8 mouse cellular contexts compared by ENCODE assay signal in the genomic region with DNA sequence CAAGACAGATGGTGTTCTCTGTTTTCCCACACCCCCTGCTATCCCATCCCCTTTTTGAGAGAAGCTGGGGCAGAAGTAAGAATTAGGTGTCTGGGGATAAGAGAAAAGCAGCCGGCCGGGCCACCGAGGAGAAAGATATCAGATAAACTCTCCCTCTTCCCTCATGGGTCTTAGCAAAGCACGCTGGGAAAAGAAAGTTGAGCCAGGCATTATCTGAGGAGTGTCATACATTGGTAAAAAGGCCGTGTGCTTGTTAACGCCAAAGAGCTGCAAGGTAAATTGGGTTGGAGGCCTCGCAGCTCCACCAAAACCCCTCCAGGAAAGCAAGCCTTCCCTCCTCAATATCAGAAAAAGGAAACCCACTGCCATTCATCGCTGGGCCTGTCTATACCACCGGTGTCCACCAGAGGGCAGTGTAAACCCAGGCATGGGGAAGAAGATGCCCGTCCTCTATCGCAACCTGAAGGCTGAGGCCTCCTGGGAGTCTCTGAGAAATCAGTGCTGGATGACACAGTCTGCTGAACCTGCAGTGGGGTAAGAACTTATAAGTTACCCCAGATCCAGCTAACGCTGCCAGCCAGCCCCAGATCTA. TPM values are rescaled to one million over a fixed set of nuclear protein-coding genes. Genes with fewer than 3 reads are reported as not detected.
DNase-seq lines count a peak whose midpoint lies in the region; ATAC-seq lines count a peak whose summit lies in the region.

No protein-coding gene starts in this region.

- no peak overlapping the region for H3K4me2 ChIP-seq in forebrain, embryonic 12.5 days
- no peak overlapping the region for H3K4me2 ChIP-seq in intestine, embryonic 14.5 days (ENCODE audit: low read length)
- no peak overlapping the region for H3K4me2 ChIP-seq in midbrain, embryonic 14.5 days (ENCODE audit: low read length)

- no peaks in the 10 kb centered on the region for H3K36me3 ChIP-seq in forebrain, embryonic 10.5 days (replicated peaks)
- H3K36me3 ChIP-seq in forebrain, embryonic 12.5 days (replicated peaks) = no peaks in the 10 kb centered on the region
- H3K36me3 ChIP-seq in intestine, embryonic 14.5 days (ENCODE audit: control insufficient read depth, insufficient read depth, low read length) = no peaks in the 10 kb centered on the region
- no peaks in the 10 kb centered on the region for H3K36me3 ChIP-seq in midbrain, embryonic 14.5 days (ENCODE audit: control insufficient read depth, insufficient read depth, low read length)

- intact Hi-C loops in left cerebral cortex, postnatal 36 days (cut with DNase I) = loop anchor here (2.0 kb wide), 1 partner anchor 74 kb away; no protein-coding TSS in a partner anchor

- 20% methylated on average over 12 of the region's 12 CpGs for WGBS in forebrain, embryonic 10.5 days
- WGBS in forebrain, embryonic 12.5 days = 24% methylated on average over 12 of the region's 12 CpGs
- WGBS in intestine, embryonic 14.5 days = 15% methylated on average over 12 of the region's 12 CpGs
- 17% methylated on average over 12 of the region's 12 CpGs for WGBS in midbrain, embryonic 14.5 days

- peaks cover 50% of the 10 kb centered on the region for H3K27me3 ChIP-seq in forebrain, embryonic 10.5 days (ENCODE audit: poor library complexity, severe bottlenecking)
- H3K27me3 ChIP-seq in forebrain, embryonic 12.5 days = peaks cover 27% of the 10 kb centered on the region
- peaks cover 26% of the 10 kb centered on the region for H3K27me3 ChIP-seq in intestine, embryonic 14.5 days (replicated peaks; ENCODE audit: control insufficient read depth, insufficient read depth, low read length)
- no peaks in the 10 kb centered on the region; the same call in 1 of the 2 replicates for H3K27me3 ChIP-seq in midbrain, embryonic 14.5 days (ENCODE audit: control insufficient read depth, insufficient read depth, low read length)

- H3K9me3 ChIP-seq in forebrain, embryonic 10.5 days = peaks cover 10% of the 10 kb centered on the region; the same call in 1 of the 2 replicates
- H3K9me3 ChIP-seq in forebrain, embryonic 12.5 days = no peaks in the 10 kb centered on the region
- no peaks in the 10 kb centered on the region for H3K9me3 ChIP-seq in intestine, embryonic 14.5 days (ENCODE audit: control insufficient read depth, low read length)
- peaks cover 8% of the 10 kb centered on the region; the same call in 1 of the 2 replicates for H3K9me3 ChIP-seq in midbrain, embryonic 14.5 days (ENCODE audit: control insufficient read depth, low read length)

- no peak overlapping the region for H3K9ac ChIP-seq in forebrain, embryonic 12.5 days
- H3K9ac ChIP-seq in intestine, embryonic 14.5 days (ENCODE audit: low read length) = no peak overlapping the region
- H3K9ac ChIP-seq in midbrain, embryonic 14.5 days (replicated peaks; ENCODE audit: low read length) = no peak overlapping the region

- no peak overlapping the region for H3K27ac ChIP-seq in forebrain, embryonic 10.5 days
- no peak overlapping the region for H3K27ac ChIP-seq in forebrain, embryonic 12.5 days
- H3K27ac ChIP-seq in intestine, embryonic 14.5 days (ENCODE audit: low read depth) = no peak overlapping the region
- H3K27ac ChIP-seq in midbrain, embryonic 14.5 days (replicated peaks; ENCODE audit: low read depth, low read length) = no peak overlapping the region

- no peak for ATAC-seq in forebrain, embryonic 12.5 days (ENCODE audit: low FRiP score)
- no peak for ATAC-seq in intestine, embryonic 14.5 days (replicated peaks; ENCODE audit: low FRiP score, low TSS enrichment, low read depth)
- 0 out of 2 replicates have a peak, but pooled peaks have one; percentile 44 for ATAC-seq in midbrain, embryonic 14.5 days (ENCODE audit: low FRiP score, low TSS enrichment)

- peak; percentile 88 for DNase-seq in forebrain, embryonic 10.5 days (ENCODE audit: extremely low spot score, low spot score)
- DNase-seq in cerebellum, adult 9-11 months = peak; percentile 83
- DNase-seq in gastrocnemius, adult 18-20 months (ENCODE audit: low spot score) = peak; percentile 73
- peak; percentile 96 for DNase-seq in intestine, embryonic 14.5 days (ENCODE audit: low spot score)
- peak; percentile 83 to 86 for DNase-seq in left cerebral cortex, postnatal 36 days (ENCODE audit: low spot score in 2 of 2)
- peak; percentile 91 for DNase-seq in midbrain, embryonic 14.5 days
- DNase-seq in spleen, postnatal 10 days (ENCODE audit: low spot score in 2 of 2) = peak; percentile 75 to 86

- peaks cover 18% of the 10 kb centered on the region for H3K4me1 ChIP-seq in forebrain, embryonic 10.5 days
- peaks cover 17% of the 10 kb centered on the region for H3K4me1 ChIP-seq in forebrain, embryonic 12.5 days
- H3K4me1 ChIP-seq in intestine, embryonic 14.5 days (replicated peaks; ENCODE audit: control insufficient read depth, insufficient read depth, low read length) = no peaks in the 10 kb centered on the region; the same call in 1 of the 2 replicates
- peaks cover 10% of the 10 kb centered on the region; the same call in 1 of the 2 replicates for H3K4me1 ChIP-seq in midbrain, embryonic 14.5 days (ENCODE audit: control insufficient read depth, insufficient read depth, low read length)

- H3K4me3 ChIP-seq in forebrain, embryonic 10.5 days = no peak overlapping the region
- H3K4me3 ChIP-seq in forebrain, embryonic 12.5 days (replicated peaks) = no peak overlapping the region
- no peak overlapping the region for H3K4me3 ChIP-seq in intestine, embryonic 14.5 days (ENCODE audit: low read depth, low read length)
- H3K4me3 ChIP-seq in midbrain, embryonic 14.5 days (replicated peaks; ENCODE audit: low read depth, low read length) = no peak overlapping the region

RNA-seq across cellular contexts. Expression of a gene that starts 3.1 kb away (rescaled TPM):
- 0.48 and 0.50 TPM in 2 replicates for polyA plus RNA-seq in forebrain, embryonic 10.5 days (2016; fragmentation: Nextera tagmentation; extraction: Ambion mirVana)
- 1.1 and 1.8 TPM in 2 replicates for polyA plus RNA-seq in forebrain, embryonic 12.5 days (2016; fragmentation: Nextera tagmentation; extraction: Ambion mirVana)
- total RNA-seq in gastrocnemius, adult 18-20 months (2021) = not detected
- polyA plus RNA-seq in intestine, embryonic 14.5 days (2014; fragmentation: Nextera tagmentation; extraction: Ambion mirVana) = 0.59 and 0.65 TPM in 2 replicates
- 1 to 10 TPM; 7.2 to 8.3 TPM for total RNA-seq in left cerebral cortex, postnatal 36 days (2021)
- polyA plus RNA-seq in midbrain, embryonic 14.5 days (2014; fragmentation: Nextera tagmentation; extraction: Ambion mirVana) = 2.1 and 3.1 TPM in 2 replicates

RNA-seq across cellular contexts. Expression of a gene that starts 28.3 kb away (rescaled TPM):
- polyA plus RNA-seq in forebrain, embryonic 10.5 days (2016; fragmentation: Nextera tagmentation; extraction: Ambion mirVana) = 33.9 and 35.1 TPM in 2 replicates
- polyA plus RNA-seq in forebrain, embryonic 12.5 days (2016; fragmentation: Nextera tagmentation; extraction: Ambion mirVana) = 22.8 and 26.5 TPM in 2 replicates
- 10 to 100 TPM; 12.8 to 14.1 TPM for total RNA-seq in gastrocnemius, adult 18-20 months (2021)
- polyA plus RNA-seq in intestine, embryonic 14.5 days (2014; fragmentation: Nextera tagmentation; extraction: Ambion mirVana) = 16.1 and 17.3 TPM in 2 replicates
- total RNA-seq in left cerebral cortex, postnatal 36 days (2021) = 10 to 100 TPM; 23.1 to 26.4 TPM
- polyA plus RNA-seq in midbrain, embryonic 14.5 days (2014; fragmentation: Nextera tagmentation; extraction: Ambion mirVana) = 13.6 and 14.8 TPM in 2 replicates

RNA-seq across cellular contexts. Expression of a gene that starts 44.8 kb away (rescaled TPM):
- 70.3 and 72.1 TPM in 2 replicates for polyA plus RNA-seq in forebrain, embryonic 10.5 days (2016; fragmentation: Nextera tagmentation; extraction: Ambion mirVana)
- 79.9 and 82.6 TPM in 2 replicates for polyA plus RNA-seq in forebrain, embryonic 12.5 days (2016; fragmentation: Nextera tagmentation; extraction: Ambion mirVana)
- total RNA-seq in gastrocnemius, adult 18-20 months (2021) = 10 to 100 TPM; 37.2 to 38.9 TPM
- polyA plus RNA-seq in intestine, embryonic 14.5 days (2014; fragmentation: Nextera tagmentation; extraction: Ambion mirVana) = 62.6 and 68.3 TPM in 2 replicates
- total RNA-seq in left cerebral cortex, postnatal 36 days (2021) = 10 to 100 TPM; 55.2 to 56.0 TPM
- polyA plus RNA-seq in midbrain, embryonic 14.5 days (2014; fragmentation: Nextera tagmentation; extraction: Ambion mirVana) = 60.0 and 69.9 TPM in 2 replicates

RNA-seq across cellular contexts. Expression of a gene that starts 44.9 kb away (rescaled TPM):
- 1.1 and 1.3 TPM in 2 replicates for polyA plus RNA-seq in forebrain, embryonic 10.5 days (2016; fragmentation: Nextera tagmentation; extraction: Ambion mirVana)
- polyA plus RNA-seq in forebrain, embryonic 12.5 days (2016; fragmentation: Nextera tagmentation; extraction: Ambion mirVana) = 1.1 and 2.4 TPM in 2 replicates
- not detected for total RNA-seq in gastrocnemius, adult 18-20 months (2021)
- 0.60 and 0.70 TPM in 2 replicates for polyA plus RNA-seq in intestine, embryonic 14.5 days (2014; fragmentation: Nextera tagmentation; extraction: Ambion mirVana)
- total RNA-seq in left cerebral cortex, postnatal 36 days (2021) = 1 to 10 TPM; 1.3 to 1.9 TPM
- 3.0 and 5.8 TPM in 2 replicates for polyA plus RNA-seq in midbrain, embryonic 14.5 days (2014; fragmentation: Nextera tagmentation; extraction: Ambion mirVana)
